Mouse (Mus musculus) liver (tissue): ENCODE results near the gene Tnfsf12.
"Not testable (repeated sequence)": the region's sequence is repeated elsewhere in the genome, so short reads cannot be mapped to it uniquely, and the experiment has no call there.

ENCODE experiments used
- DNase-seq: peaks from one replicate; pipeline ENCODE4 v3.0.0-alpha.2; 2020; ENCODE audit warnings: mixed read lengths

Gene Tnfsf12

GRCm38 (mm10) chr11:69695361-69696181, at the start of gene Tnfsf12, which contains the start of gene Tnfsfm13:
Gene Tnfsf12, minus strand, starts transcription at chr11:69695849.
Gene Tnfsfm13, minus strand, starts transcription at chr11:69696098.
- peak; percentile 65 for DNase-seq

GRCm38 (mm10) chr11:69731408-69731807, 35.8 kb upstream of the Tnfsf12 start:
- not testable (repeated sequence) for DNase-seq

GRCm38 (mm10) chr11:69729063-69729462, 33.4 kb upstream of the Tnfsf12 start:
- DNase-seq: peak; percentile 83

- peak; percentile 42 for DNase-seq
Measured at GRCm38 (mm10) chr11:69725951-69726350, 30.3 kb upstream of the Tnfsf12 start.

GRCm38 (mm10) chr11:69723074-69723473, 27.4 kb upstream of the Tnfsf12 start:
- DNase-seq: no peak

- no peak for DNase-seq
Measured at GRCm38 (mm10) chr11:69720852-69721251, 25.2 kb upstream of the Tnfsf12 start.

- DNase-seq: peak; percentile 51
Measured at GRCm38 (mm10) chr11:69719423-69719822, 23.8 kb upstream of the Tnfsf12 start.

- DNase-seq: peak; percentile 86
Measured at GRCm38 (mm10) chr11:69718661-69719060, 23.0 kb upstream of the Tnfsf12 start.

- DNase-seq: peak; percentile 33
Measured at GRCm38 (mm10) chr11:69716953-69717352, 21.3 kb upstream of the Tnfsf12 start.

GRCm38 (mm10) chr11:69715929-69716328, 20.3 kb upstream of the Tnfsf12 start:
- peak; percentile 16 for DNase-seq

- peak; percentile 60 for DNase-seq
Measured at GRCm38 (mm10) chr11:69715482-69715881, 19.8 kb upstream of the Tnfsf12 start.

- DNase-seq: no peak
Measured at GRCm38 (mm10) chr11:69714636-69715329, 19.1 kb upstream of the Tnfsf12 start.

- no peak for DNase-seq
Measured at GRCm38 (mm10) chr11:69712954-69713672, 17.5 kb upstream of the Tnfsf12 start.

- no peak for DNase-seq
Measured at GRCm38 (mm10) chr11:69711082-69711481, 15.4 kb upstream of the Tnfsf12 start.

- DNase-seq: no peak
Measured at GRCm38 (mm10) chr11:69710470-69710869, 14.8 kb upstream of the Tnfsf12 start.

- DNase-seq: no peak
Measured at GRCm38 (mm10) chr11:69709554-69710446, 14.2 kb upstream of the Tnfsf12 start.

- DNase-seq: no peak
Measured at GRCm38 (mm10) chr11:69708614-69709265, 13.1 kb upstream of the Tnfsf12 start.

GRCm38 (mm10) chr11:69707873-69708381, 12.3 kb upstream of the Tnfsf12 start:
- DNase-seq: no peak

GRCm38 (mm10) chr11:69707480-69707847, 11.8 kb upstream of the Tnfsf12 start:
- DNase-seq: no peak

GRCm38 (mm10) chr11:69706775-69707479, 11.3 kb upstream of the Tnfsf12 start:
- no peak for DNase-seq

- no peak for DNase-seq
Measured at GRCm38 (mm10) chr11:69704613-69705010, 9.0 kb upstream of the Tnfsf12 start.
